Mouse (Mus musculus) stomach, postnatal 0 days (tissue): ENCODE data around the gene Cfap20. TPM values are rescaled to one million over a fixed set of nuclear protein-coding genes. Genes with fewer than 3 reads are reported as not detected.

Experiments
- ATAC-seq: fragments of 200-750 bp; cut with Nextera tagmentation; 2 replicates; pipeline ENCODE4 v1.8.0; 2017; ENCODE audit not compliant: low FRiP score, low TSS enrichment
- DNase-seq: peaks from one replicate; pipeline ENCODE4 v3.0.0-alpha.2; 2016; ENCODE audit warnings: low spot score
- H3K27ac ChIP-seq: fragments of 300-500 bp; sonication (generic); replicated peaks from 2 replicates; pipeline ENCODE4 v1.5.1; 2014; ENCODE audit warnings: mild to moderate bottlenecking, control low read depth
- H3K27me3 ChIP-seq: fragments of 300-500 bp; sonication (generic); 2 replicates; pipeline ENCODE4 v1.6.1; 2014; ENCODE audit warnings: low read length; ENCODE audit not compliant: control insufficient read depth, insufficient read depth
- H3K36me3 ChIP-seq: fragments of 300-500 bp; sonication (generic); 2 replicates; pipeline ENCODE4 v1.6.1; 2014; ENCODE audit warnings: low read length, mixed read lengths; ENCODE audit not compliant: control insufficient read depth, insufficient read depth
- H3K4me1 ChIP-seq: fragments of 300-500 bp; sonication (generic); replicated peaks from 2 replicates; pipeline ENCODE4 v1.6.1; 2014; ENCODE audit warnings: antibody characterized with exemption; ENCODE audit not compliant: control insufficient read depth, insufficient read depth
- H3K4me2 ChIP-seq: fragments of 300-500 bp; sonication (generic); replicated peaks from 2 replicates; pipeline ENCODE4 v1.6.1; 2014; ENCODE audit warnings: low read depth, mild to moderate bottlenecking, control low read depth, moderate library complexity
- H3K4me3 ChIP-seq: fragments of 300-500 bp; sonication (generic); 2 replicates; pipeline ENCODE4 v1.5.1; 2014; ENCODE audit warnings: low read depth, low read length, control low read depth
- H3K9ac ChIP-seq: fragments of 300-500 bp; sonication (generic); 2 replicates; pipeline ENCODE4 v1.6.1; 2014; ENCODE audit warnings: mild to moderate bottlenecking, low read length, control low read depth, mixed read lengths
- H3K9me3 ChIP-seq: fragments of 300-500 bp; sonication (generic); 2 replicates; pipeline ENCODE4 v1.6.1; 2016; ENCODE audit warnings: low read length; ENCODE audit not compliant: control insufficient read depth
- CTCF ChIP-seq: IDR thresholded peaks from 2 replicates; pipeline ENCODE4 v1.5.1; 2016; ENCODE audit warnings: antibody characterized with exemption, low read depth, mild to moderate bottlenecking, moderate library complexity
- EP300 ChIP-seq: optimal IDR thresholded peaks from 2 replicates; pipeline ENCODE3; 2016; ENCODE audit warnings: antibody characterized with exemption
- WGBS: fragments of 180-500 bp; shearing (Covaris S2); extraction: QIAGEN DNeasy Blood & Tissue Kit; methylation state at CpG from one replicate; pipeline ENCODE4 v1.1.7; 2014; 5-methylcytosine and 5-hydroxymethylcytosine counted together
- polyA plus RNA-seq: library from polyadenylated mRNA; unstranded; fragments of >200 nt; fragmentation: Nextera tagmentation; extraction: Ambion mirVana; gene quantifications from 2 replicates; pipeline ENCODE4 v1.2.1, GENCODE M21; 2015

The Cfap20 gene
- polyA plus RNA-seq, 1 experiment from 2014 or later = 85.7 TPM

DNA sequence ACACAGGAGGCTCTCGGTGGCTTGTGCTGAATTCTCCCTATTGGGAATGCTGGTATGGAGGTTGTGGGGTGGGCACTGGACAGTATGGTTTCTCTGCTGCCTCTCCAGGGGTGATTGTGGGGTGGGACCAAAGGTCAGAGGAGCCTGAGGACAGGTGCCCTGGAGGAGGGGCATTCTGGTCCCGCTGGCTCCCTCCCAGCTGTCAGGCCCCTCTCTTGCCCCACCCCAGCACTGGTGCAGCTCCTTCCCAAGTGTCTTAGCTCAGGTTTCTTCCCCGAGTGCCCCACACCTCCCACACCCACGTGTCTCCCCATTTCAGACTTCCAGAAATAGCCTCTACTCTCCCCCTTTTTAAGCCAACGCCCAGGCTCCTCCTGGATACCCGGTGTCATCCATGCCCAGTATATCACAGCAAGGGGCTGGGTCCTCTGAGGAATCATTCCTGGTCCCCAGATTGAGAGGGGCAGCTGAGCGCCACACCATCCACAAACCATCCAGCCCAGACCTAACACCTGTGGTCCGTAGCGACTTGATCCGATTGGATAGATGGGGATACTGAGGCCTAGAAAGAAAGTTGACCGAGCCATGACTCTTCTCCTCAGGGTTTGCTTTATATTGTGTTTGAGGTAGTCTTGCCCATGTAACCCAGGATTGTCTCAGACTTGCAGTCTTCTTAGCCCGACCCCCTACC, 58.2 kb downstream of the Cfap20 start:
- TF ChIP-seq CTCF = no peak
- TF ChIP-seq EP300 = no peak
- Histone ChIP-seq H3K4me2 (no peak overlapping the region), H3K4me1 (no peaks in the 10 kb centered on the region), H3K4me3 (no peak overlapping the region), H3K9ac (no peak overlapping the region), H3K27me3 (no peaks in the 10 kb centered on the region), H3K27ac (0 out of 2 replicates have a peak overlapping the region, but pooled peaks have one; percentile 25), H3K36me3 (0 out of 2 replicates have a peak, but pooled peaks cover 3% of the 10 kb centered on the region), H3K9me3 (no peaks in the 10 kb centered on the region)
- ATAC-seq (no peak), DNase-seq (no peak)
- 69% methylated on average over 12 of the region's 12 CpGs for WGBS

DNA sequence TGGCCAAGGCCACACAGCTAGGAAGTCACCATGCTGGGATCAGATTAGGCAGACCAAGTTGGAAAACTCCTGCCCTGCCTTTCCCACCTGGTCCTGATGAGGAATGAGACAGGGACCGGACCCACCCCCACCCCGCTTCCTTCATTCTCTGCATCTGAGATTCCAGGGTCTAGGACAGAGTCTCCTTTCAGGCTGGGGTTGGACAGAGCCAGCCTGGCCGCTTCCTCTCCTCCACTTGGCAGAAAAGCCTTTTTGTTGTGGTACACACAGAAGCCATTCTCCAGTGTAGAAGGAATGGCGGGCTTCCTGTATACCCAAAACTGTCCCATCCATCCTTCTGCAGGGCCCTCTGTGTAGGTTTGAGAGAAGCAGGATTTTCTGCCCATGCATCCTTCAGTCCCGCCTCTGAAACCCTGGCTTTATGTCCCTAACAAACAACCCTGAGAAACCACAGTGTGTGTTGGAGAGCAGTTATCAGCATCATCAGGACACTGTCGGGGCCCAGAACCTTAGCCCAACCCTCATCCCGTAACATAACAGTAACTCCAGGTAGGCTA, 59.2 kb downstream of the Cfap20 start:
- 81% methylated on average over 7 of the region's 7 CpGs for WGBS
- Histone ChIP-seq H3K36me3 (peaks cover 5% of the 10 kb centered on the region; the same call in 1 of the 2 replicates), H3K9me3 (no peaks in the 10 kb centered on the region), H3K4me3 (no peak overlapping the region), H3K9ac (no peak overlapping the region), H3K27me3 (no peaks in the 10 kb centered on the region), H3K4me1 (no peaks in the 10 kb centered on the region), H3K27ac (no peak overlapping the region), H3K4me2 (no peak overlapping the region)
- ATAC-seq (no peak), DNase-seq (no peak)
- TF ChIP-seq CTCF = no peak
- TF ChIP-seq EP300 = no peak

DNA sequence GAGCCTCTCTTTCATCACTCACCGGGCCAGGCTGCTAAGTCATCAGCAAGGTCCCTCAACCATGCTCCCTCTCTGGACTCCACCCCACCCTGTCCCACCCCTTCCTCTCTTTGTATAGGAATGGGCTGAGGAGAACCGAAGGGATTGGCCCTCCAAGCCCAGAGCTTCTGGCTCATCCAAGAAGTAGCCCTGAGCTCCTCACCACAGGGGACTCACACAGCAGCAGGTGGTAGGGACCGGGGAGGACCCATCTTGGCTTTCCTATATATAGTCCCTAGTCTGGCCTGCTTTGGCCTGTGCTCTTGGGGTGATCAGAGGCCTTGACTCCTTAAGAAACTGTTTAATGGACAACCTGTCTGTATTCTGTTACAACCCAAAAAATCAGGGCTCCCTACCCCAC, 60.2 kb downstream of the Cfap20 start:
- H3K9ac ChIP-seq = no peak overlapping the region
- no peaks in the 10 kb centered on the region for H3K27me3 ChIP-seq
- TF ChIP-seq CTCF (no peak), EP300 (no peak)
- H3K4me2 ChIP-seq = no peak overlapping the region
- peaks cover 9% of the 10 kb centered on the region; the same call in 1 of the 2 replicates for H3K36me3 ChIP-seq
- WGBS = 62% methylated on average over 3 of the region's 3 CpGs
- ATAC-seq (no peak), DNase-seq (no peak)
- H3K4me3 ChIP-seq = no peak overlapping the region
- no peaks in the 10 kb centered on the region; the same call in 1 of the 2 replicates for H3K4me1 ChIP-seq
- no peaks in the 10 kb centered on the region for H3K9me3 ChIP-seq
- H3K27ac ChIP-seq = no peak overlapping the region

DNA sequence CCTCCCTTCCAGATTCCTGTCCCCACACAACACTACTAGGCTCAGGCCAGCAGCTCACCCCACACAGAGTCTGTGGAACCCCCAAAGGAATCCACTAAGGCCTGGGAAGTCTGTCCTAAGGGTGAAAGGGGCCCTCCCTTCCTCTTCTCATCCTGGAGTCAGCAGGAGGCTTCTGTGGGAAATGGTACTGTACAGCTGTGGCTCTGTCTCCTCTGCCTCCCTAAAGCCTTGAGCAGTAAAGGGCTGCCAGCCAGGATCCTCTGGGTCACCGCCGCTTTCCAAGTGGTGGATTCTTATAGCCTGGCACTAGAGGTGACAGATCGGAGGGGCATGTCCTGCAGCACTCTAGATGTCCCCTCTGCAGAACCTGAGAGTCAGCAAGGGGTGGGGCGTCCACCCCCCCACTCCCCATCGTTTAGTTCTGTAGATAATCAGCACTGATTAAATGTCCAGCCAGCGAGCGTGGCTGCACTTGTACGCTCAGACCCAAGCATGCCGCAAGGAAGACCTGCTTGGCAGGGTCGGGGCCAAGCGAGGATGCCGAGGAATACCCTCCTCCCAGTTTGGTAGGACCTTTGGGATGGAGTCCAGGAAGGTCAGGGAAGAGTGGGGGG, 61.2 kb downstream of the Cfap20 start:
- no peaks in the 10 kb centered on the region for H3K9me3 ChIP-seq
- ATAC-seq = no peak
- 0 out of 2 replicates have a peak overlapping the region, but pooled peaks have one; percentile 13 for H3K27ac ChIP-seq
- DNase-seq = no peak
- no peak overlapping the region for H3K4me2 ChIP-seq
- TF ChIP-seq CTCF = no peak
- TF ChIP-seq EP300 = no peak
- peaks cover 2% of the 10 kb centered on the region; the same call in 1 of the 2 replicates for H3K4me1 ChIP-seq
- H3K36me3 ChIP-seq = peaks cover 9% of the 10 kb centered on the region; the same call in 1 of the 2 replicates
- WGBS = 63% methylated on average over 12 of the region's 12 CpGs
- no peak overlapping the region for H3K4me3 ChIP-seq
- H3K9ac ChIP-seq = no peak overlapping the region
- no peaks in the 10 kb centered on the region for H3K27me3 ChIP-seq

Other genes starting within 250 kb of the Cfap20 start
- 14.1 and 14.2 TPM in 2 replicates for gene Kifc3, start 232.1 kb downstream of the Cfap20 start, polyA plus RNA-seq
- 0.69 and 1.1 TPM in 2 replicates for gene Cngb1, start 128.3 kb downstream of the Cfap20 start, polyA plus RNA-seq
- gene Tepp, start 124.3 kb downstream of the Cfap20 start, polyA plus RNA-seq = 0.19 TPM in 1 of 2 replicates, not detected in the other
- gene Zfp319, start 102.9 kb downstream of the Cfap20 start, polyA plus RNA-seq = 2.5 TPM in 2 replicates
- gene Usb1, start 102.6 kb downstream of the Cfap20 start, polyA plus RNA-seq = 21.5 and 24.6 TPM in 2 replicates
- 19.0 and 21.7 TPM in 2 replicates for gene Mmp15, start 82.6 kb downstream of the Cfap20 start, polyA plus RNA-seq
- 7.3 and 7.9 TPM in 2 replicates for gene Csnk2a2, start 55.2 kb upstream of the Cfap20 start, polyA plus RNA-seq
- gene Ccdc113, start 99.2 kb upstream of the Cfap20 start, polyA plus RNA-seq = 0.42 and 0.62 TPM in 2 replicates
- gene Prss54, start 141.5 kb upstream of the Cfap20 start, polyA plus RNA-seq = not detected in 2 replicates
- gene Gins3, start 198.6 kb upstream of the Cfap20 start, polyA plus RNA-seq = 4.7 and 5.0 TPM in 2 replicates
- 17.1 and 17.9 TPM in 2 replicates for gene Ndrg4, start 242.1 kb upstream of the Cfap20 start, polyA plus RNA-seq